Mouse (Mus musculus) E14TG2a.4 (cell line): Measurements from ENCODE around the gene Pdzd7.

Experiments
- H3K27me3 ChIP-seq: 2 replicates; pipeline ENCODE4 v1.6.1; 2014; ENCODE audit warnings: low read length, control low read depth; ENCODE audit not compliant: insufficient read depth
- H3K36me3 ChIP-seq: 2 replicates; pipeline ENCODE4 v1.6.1; 2014; ENCODE audit warnings: low read length, control low read depth; ENCODE audit not compliant: insufficient read depth
- H3K4me1 ChIP-seq: replicated peaks from 2 replicates; pipeline ENCODE4 v1.6.1; 2014; ENCODE audit warnings: low read depth, low read length, control low read depth
- H3K4me3 ChIP-seq: replicated peaks from 2 replicates; pipeline ENCODE4 v1.5.1; 2014; ENCODE audit warnings: mild to moderate bottlenecking, low read length
- H3K9me3 ChIP-seq: 2 replicates; pipeline ENCODE4 v1.6.1; 2014; ENCODE audit warnings: low read length, control low read depth
- CTCF ChIP-seq: conservative IDR thresholded peaks from 2 replicates; pipeline ENCODE4 v1.5.1; 2014; ENCODE audit warnings: low read length
- NANOG ChIP-seq: IDR thresholded peaks from 2 replicates; pipeline ENCODE4 v1.6.1; 2014; ENCODE audit warnings: borderline replicate concordance, low read length, mixed read lengths
- POU5F1 ChIP-seq: IDR thresholded peaks from 2 replicates; pipeline ENCODE4 v1.6.1; 2014; ENCODE audit warnings: low read length, borderline replicate concordance

Gene Pdzd7

GRCm38 (mm10) chr19:44980787-44981186 is 64.7 kb downstream of the Pdzd7 start:
- Histone ChIP-seq H3K9me3 (no peaks in the 10 kb centered on the region), H3K4me3 (no peak overlapping the region), H3K27me3 (no peaks in the 10 kb centered on the region), H3K36me3 (peaks cover 76% of the 10 kb centered on the region), H3K4me1 (peaks cover 4% of the 10 kb centered on the region; the same call in 1 of the 2 replicates)
- TF ChIP-seq NANOG (no peak), CTCF (no peak), POU5F1 (no peak)

- Histone ChIP-seq H3K4me1 (peaks cover 4% of the 10 kb centered on the region; the same call in 1 of the 2 replicates), H3K9me3 (no peaks in the 10 kb centered on the region), H3K4me3 (no peak overlapping the region), H3K27me3 (no peaks in the 10 kb centered on the region), H3K36me3 (peaks cover 99% of the 10 kb centered on the region)
- TF ChIP-seq NANOG (no peak), CTCF (no peak), POU5F1 (no peak)
Measured at GRCm38 (mm10) chr19:44977148-44977547, 68.4 kb downstream of the Pdzd7 start.
